Mouse (Mus musculus) megakaryocyte, embryonic 14.5 days (primary cell): ENCODE measurements at regions not wholly inside any gene's neighbourhood (a gene's known extent, or its start where the extent isn't known, plus 50 kb on each side); places are given as distances from the start of the nearest gene placed in this dataset.

Experiments
- FLI1 ChIP-seq: IDR thresholded peaks from 2 replicates; pipeline ENCODE4 v1.6.1; 2012; ENCODE audit warnings: low read length, inconsistent platforms, mixed read lengths
- GATA1 ChIP-seq: IDR thresholded peaks from 3 replicates; pipeline ENCODE4 v1.6.1; 2012; ENCODE audit warnings: mixed read lengths, low read length, inconsistent platforms, borderline replicate concordance

DNA sequence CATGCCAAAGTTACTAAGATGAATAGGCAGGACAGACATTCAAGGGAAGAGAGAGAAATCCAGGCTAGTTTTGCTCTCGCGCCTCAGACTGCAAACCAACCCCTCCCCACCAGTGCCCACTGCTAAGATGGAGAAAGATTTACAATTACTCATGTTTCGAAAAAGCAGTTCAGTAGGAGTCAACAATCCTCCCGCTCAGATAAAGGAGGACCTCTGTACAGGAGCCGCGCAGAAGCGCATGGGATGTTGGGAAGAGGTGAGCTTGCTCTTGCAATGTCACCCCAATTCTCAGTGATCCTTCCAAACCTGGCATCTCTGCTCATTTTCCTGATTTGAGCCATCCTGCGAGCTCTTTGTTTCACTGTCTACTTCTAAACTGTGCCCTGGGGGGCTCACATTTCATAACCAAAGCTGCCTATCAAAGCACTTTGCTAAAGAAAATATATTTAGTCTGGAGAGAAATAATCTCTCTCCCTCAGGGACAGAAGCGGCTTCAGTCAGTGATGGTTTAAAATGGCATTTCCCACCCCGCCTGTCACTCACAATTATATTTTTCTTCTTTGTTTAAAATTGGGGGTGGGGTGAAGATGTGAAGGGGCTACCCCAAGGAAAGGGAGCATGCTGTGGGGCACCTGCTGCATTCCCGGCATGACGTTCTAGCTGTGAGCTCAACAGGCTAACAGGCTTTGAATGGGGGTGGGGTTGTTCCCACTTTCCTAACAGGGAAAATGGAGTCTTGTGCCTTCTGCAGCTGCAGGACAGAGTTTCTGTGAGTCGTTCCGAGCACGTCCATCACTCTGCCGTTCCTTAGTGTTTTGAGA, 170.2 kb downstream of the Nucb2 start:
- TF ChIP-seq GATA1 (no peak), FLI1 (no peak)
